Mouse (Mus musculus): ENCODE results near the gene Dlg2. TPM values are rescaled to one million over a fixed set of nuclear protein-coding genes. Genes with fewer than 3 reads are reported as not detected.
"Not testable (repeated sequence)": the region's sequence is repeated elsewhere in the genome, so short reads cannot be mapped to it uniquely, and the experiment has no call there.

Dlg2 gene
- polyA plus RNA-seq, 1 experiment from 2014 or later, result 8.1 TPM

DNA sequence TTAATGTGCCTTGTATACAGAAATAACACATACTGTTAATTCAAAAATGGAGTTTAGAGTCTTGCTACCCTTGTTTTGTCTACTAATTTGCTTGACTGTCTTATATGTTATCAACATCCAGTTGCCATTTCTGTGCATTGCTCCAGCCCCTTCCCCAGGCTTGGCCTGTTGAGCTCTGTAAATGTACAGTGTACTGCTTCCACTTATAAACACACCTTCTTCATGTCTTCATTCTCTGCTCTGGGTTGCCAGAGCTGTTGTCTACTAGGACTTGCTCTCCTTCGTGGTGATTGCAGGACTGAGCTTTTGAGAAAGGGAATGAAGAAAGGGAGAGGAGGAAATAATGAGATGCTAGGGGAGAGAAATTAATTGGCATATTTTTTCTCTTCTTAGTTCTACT is 227.5 kb downstream of the Dlg2 start:
- Histone ChIP-seq H3K27me3 (replicated peaks) (no peaks in the 10 kb centered on the region), H3K4me1 (no peaks in the 10 kb centered on the region), H3K4me2 (replicated peaks) (no peak overlapping the region), H3K36me3 (no peaks in the 10 kb centered on the region), H3K27ac (no peak overlapping the region), H3K9ac (no peak overlapping the region), H3K4me3 (no peak overlapping the region), H3K9me3 (no peaks in the 10 kb centered on the region)
- WGBS, result 81% methylated on average over 1 of the region's 1 CpGs
- ATAC-seq (ENCODE audit: low FRiP score, low read depth), result no peak

DNA sequence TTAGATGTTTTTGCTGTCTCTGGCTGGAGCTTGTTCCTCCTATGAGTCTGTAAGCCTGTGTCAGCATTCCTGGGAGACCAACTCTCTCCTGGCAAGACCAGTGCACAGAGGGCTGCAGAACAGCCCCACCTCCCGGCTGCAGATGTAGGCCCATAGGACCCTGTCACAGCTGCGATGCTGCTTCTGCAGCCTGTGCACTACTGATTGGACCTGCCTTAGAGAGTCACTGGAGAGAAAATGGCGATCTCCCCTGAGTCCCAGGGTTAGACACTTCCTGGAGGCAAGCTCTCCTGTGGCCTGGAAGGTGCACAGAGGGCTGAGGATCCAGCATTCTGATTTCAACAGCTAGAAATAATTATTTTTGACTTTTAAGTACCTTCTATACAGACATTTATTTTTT is 257.6 kb downstream of the Dlg2 start:
- no peaks in the 10 kb centered on the region for H3K4me1 ChIP-seq
- no peak overlapping the region for H3K4me2 ChIP-seq (replicated peaks)
- H3K9me3 ChIP-seq, result no peaks in the 10 kb centered on the region
- no peak overlapping the region for H3K4me3 ChIP-seq
- no peak for ATAC-seq (ENCODE audit: low FRiP score, low read depth)
- no peak overlapping the region for H3K9ac ChIP-seq
- H3K27me3 ChIP-seq (replicated peaks), result no peaks in the 10 kb centered on the region
- WGBS, result 43% methylated on average over 3 of the region's 3 CpGs
- no peak overlapping the region for H3K27ac ChIP-seq
- no peaks in the 10 kb centered on the region for H3K36me3 ChIP-seq

DNA sequence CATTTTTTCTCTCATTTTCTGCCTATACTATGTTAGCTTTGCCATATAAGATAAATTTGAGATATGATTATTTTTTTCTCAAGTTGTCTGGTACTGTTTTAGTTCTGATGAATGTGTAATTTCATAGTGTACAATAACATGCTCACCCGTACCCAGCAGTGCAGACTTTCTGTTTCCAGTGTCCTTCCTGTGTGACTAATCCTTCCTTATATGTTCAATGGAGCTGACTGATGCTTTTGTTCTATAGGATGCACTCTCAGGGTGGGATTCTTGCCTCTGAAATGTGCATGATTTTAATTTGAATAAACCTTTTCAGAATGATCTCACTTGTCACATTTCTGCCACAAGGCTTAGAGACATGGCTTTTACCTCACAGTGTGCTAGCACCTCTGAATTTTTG is 259.9 kb downstream of the Dlg2 start:
- ATAC-seq (ENCODE audit: low FRiP score, low read depth), result no peak
- no peak overlapping the region for H3K4me3 ChIP-seq
- 21% methylated on average over 1 of the region's 1 CpGs for WGBS
- no peak overlapping the region for H3K27ac ChIP-seq
- no peak overlapping the region for H3K9ac ChIP-seq
- H3K4me1 ChIP-seq, result no peaks in the 10 kb centered on the region
- H3K27me3 ChIP-seq (replicated peaks), result no peaks in the 10 kb centered on the region
- H3K36me3 ChIP-seq, result no peaks in the 10 kb centered on the region
- no peaks in the 10 kb centered on the region for H3K9me3 ChIP-seq
- H3K4me2 ChIP-seq (replicated peaks), result no peak overlapping the region

DNA sequence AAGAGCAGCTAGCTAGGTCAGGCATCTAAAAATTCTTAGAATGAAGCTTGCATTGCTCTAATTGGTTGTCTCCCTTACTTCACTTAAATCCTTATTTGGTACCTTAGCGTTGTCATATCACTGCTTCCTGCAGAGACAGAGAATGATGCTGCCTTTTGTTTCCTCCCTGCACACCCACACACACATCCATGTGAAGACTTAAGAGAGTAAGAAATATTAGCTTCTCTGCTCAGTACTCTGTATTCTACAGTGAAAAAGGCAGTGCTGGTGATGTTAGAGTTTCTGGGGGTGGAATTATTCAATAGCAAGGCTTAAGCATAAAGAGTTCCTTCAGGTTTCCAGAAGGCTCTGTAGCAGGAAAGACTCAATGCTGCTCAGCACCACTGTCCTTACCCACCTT is 272.2 kb downstream of the Dlg2 start:
- H3K27ac ChIP-seq, result no peak overlapping the region
- ATAC-seq (ENCODE audit: low FRiP score, low read depth), result no peak
- 83% methylated on average over 1 of the region's 1 CpGs for WGBS

DNA sequence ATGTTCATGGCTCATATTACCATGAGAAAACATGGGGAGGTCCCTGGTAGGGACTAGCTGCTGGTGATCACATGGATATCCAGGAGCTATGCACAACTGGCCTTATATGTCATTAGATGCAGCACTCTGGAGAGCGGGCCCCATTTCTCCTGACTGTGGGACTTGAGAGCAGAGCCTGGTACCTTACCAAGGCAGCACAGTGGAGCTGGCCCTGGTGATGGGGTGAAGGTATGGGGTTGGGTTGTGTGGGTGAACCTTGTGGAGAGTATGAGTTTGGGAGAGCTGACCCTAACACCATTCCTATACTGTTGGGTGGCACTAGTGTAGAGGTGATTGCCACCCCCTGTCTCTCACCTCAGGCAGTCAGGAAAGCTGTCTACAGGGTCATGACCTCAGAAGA is 311.5 kb downstream of the Dlg2 start:
- H3K36me3 ChIP-seq, result no peaks in the 10 kb centered on the region
- H3K9me3 ChIP-seq, result no peaks in the 10 kb centered on the region
- 97% methylated on average over 1 of the region's 1 CpGs for WGBS
- H3K9ac ChIP-seq, result no peak overlapping the region
- H3K4me2 ChIP-seq (replicated peaks), result no peak overlapping the region
- ATAC-seq (ENCODE audit: low FRiP score, low read depth), result no peak
- H3K27ac ChIP-seq, result no peak overlapping the region
- H3K27me3 ChIP-seq (replicated peaks), result no peaks in the 10 kb centered on the region
- no peak overlapping the region for H3K4me3 ChIP-seq
- H3K4me1 ChIP-seq, result no peaks in the 10 kb centered on the region

More for the DNA sequence above, 272.2 kb downstream of the Dlg2 start:
- no peak overlapping the region for H3K4me2 ChIP-seq (replicated peaks)
- no peak overlapping the region for H3K4me3 ChIP-seq
- H3K4me1 ChIP-seq, result no peaks in the 10 kb centered on the region
- no peaks in the 10 kb centered on the region for H3K9me3 ChIP-seq
- H3K27me3 ChIP-seq (replicated peaks), result no peaks in the 10 kb centered on the region
- H3K9ac ChIP-seq, result no peak overlapping the region
- no peaks in the 10 kb centered on the region for H3K36me3 ChIP-seq

DNA sequence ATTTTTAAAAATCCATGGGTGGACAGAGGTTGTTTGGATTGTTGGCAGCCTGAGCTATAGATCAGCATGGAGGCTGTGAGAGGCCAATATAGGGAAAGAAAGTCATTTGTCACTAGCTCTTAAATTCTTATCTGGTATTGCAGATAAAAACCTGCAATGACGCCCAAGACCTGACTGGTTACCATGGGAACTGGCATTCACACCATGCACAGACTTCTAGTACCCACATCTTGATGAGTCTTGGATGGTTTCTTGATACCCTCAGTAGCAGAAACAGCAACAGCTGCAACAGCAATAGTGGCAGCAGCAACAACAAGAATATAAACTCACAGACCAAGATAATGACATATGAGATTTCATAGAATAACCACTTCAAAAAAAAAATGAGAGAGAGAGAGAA is 315.1 kb downstream of the Dlg2 start:
- H3K9ac ChIP-seq, result no peak overlapping the region
- no peaks in the 10 kb centered on the region for H3K36me3 ChIP-seq
- WGBS, result 57% methylated on average over 1 of the region's 1 CpGs
- H3K4me3 ChIP-seq, result no peak overlapping the region
- no peak for ATAC-seq (ENCODE audit: low FRiP score, low read depth)
- H3K27me3 ChIP-seq (replicated peaks), result no peaks in the 10 kb centered on the region
- no peaks in the 10 kb centered on the region for H3K4me1 ChIP-seq
- H3K27ac ChIP-seq, result no peak overlapping the region
- H3K9me3 ChIP-seq, result no peaks in the 10 kb centered on the region
- no peak overlapping the region for H3K4me2 ChIP-seq (replicated peaks)

DNA sequence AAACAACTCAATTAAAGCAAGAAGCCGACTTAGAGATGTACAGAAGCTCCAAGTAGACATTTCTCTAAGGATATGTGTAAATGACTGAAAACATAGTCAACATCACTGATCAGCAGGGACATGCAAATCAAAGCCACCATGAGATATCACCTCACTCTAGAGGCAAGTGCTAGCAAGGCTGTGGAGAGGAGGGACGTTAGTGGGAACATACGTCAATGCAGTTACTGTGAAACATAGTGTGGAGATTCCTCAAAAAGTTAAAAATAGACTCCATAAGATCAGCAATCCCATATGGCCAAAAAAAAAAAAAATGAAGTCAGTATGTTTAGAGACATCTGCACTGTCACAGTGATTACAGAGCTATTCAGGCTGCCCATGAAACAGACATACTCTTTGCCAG is 349.2 kb downstream of the Dlg2 start:
- no peaks in the 10 kb centered on the region for H3K36me3 ChIP-seq
- no peak overlapping the region for H3K9ac ChIP-seq
- no peak overlapping the region for H3K27ac ChIP-seq
- no peaks in the 10 kb centered on the region for H3K27me3 ChIP-seq (replicated peaks)
- H3K4me3 ChIP-seq, result no peak overlapping the region
- H3K4me1 ChIP-seq, result no peaks in the 10 kb centered on the region
- no peak overlapping the region for H3K4me2 ChIP-seq (replicated peaks)
- WGBS, result 89% methylated on average over 3 of the region's 3 CpGs
- H3K9me3 ChIP-seq, result no peaks in the 10 kb centered on the region
- ATAC-seq (ENCODE audit: low FRiP score, low read depth), result no peak

DNA sequence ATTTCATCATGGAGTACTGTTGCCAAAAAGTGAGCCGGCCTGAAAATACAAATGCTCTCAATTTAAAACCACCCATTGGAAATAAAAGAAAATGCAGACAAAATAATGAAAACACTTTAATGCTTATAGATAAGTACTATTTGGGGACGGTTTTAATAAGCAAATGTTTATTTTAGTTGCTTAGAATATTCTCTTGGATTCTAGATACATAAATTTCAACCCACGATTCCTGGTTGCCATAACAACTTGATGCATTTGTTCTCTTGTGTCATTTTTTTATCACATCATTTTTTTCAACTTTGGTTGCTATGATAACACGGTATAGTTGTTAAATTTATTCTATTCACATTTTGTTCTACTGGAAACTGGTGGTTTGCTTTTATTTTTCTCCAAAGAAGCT is 364.8 kb downstream of the Dlg2 start:
- peaks cover 3% of the 10 kb centered on the region; the same call in 1 of the 2 replicates for H3K4me1 ChIP-seq
- WGBS, result 87% methylated on average over 4 of the region's 4 CpGs
- H3K9me3 ChIP-seq, result no peaks in the 10 kb centered on the region
- H3K9ac ChIP-seq, result no peak overlapping the region
- no peaks in the 10 kb centered on the region for H3K27me3 ChIP-seq (replicated peaks)
- ATAC-seq (ENCODE audit: low FRiP score, low read depth), result no peak
- H3K4me2 ChIP-seq (replicated peaks), result no peak overlapping the region
- H3K27ac ChIP-seq, result no peak overlapping the region
- no peaks in the 10 kb centered on the region for H3K36me3 ChIP-seq
- H3K4me3 ChIP-seq, result no peak overlapping the region

DNA sequence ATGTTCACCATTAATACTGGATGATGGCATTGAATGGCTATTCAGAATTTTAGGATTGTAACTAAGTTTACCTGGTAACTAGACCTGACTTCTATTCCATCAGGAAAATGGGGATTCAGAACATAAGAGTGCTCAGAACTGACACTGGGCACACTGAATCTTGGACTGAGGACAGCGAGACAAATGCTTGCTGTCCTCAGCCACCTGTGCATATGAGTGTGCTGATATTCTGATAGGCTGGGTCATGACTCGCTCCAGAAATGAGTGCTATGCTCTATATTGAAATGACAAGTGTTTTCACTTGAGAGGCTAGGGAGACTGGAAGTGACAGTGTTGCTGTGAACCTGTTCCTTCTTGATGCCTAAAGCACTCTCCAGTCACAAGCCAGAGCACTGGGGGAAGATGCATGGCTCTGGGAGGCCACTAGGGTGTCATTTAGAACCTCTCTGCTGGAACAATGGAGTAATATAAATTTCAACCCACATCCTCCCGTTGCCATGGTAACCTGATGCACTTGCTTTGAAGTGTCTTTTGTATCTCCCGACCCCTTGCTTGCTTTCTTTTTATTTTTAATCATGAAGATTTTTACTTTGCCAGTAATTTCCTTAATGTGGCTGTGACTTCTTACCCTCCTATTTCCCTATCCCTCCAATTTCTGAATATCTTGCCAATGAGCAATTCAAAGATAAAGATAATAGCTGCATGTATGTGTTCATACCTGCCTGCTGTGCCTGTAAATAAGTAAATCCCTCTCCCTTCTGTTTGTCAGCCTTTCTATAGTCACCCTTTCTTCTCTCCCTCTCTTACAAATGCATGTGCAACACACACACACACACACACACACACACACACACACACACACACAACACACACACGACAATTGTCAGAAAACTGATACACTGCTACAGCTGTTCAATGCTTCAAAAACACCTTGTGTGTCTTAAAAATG is 367.1 kb downstream of the Dlg2 start:
- H3K9me3 ChIP-seq, result no peaks in the 10 kb centered on the region
- H3K9ac ChIP-seq, result no peak overlapping the region
- H3K27ac ChIP-seq, result no peak overlapping the region
- peaks cover 3% of the 10 kb centered on the region; the same call in 1 of the 2 replicates for H3K4me1 ChIP-seq
- H3K4me3 ChIP-seq, result no peak overlapping the region
- 35% methylated on average over 5 of the region's 5 CpGs for WGBS
- peak; percentile 92 for ATAC-seq (ENCODE audit: low FRiP score, low read depth)
- no peaks in the 10 kb centered on the region for H3K27me3 ChIP-seq (replicated peaks)
- H3K36me3 ChIP-seq, result no peaks in the 10 kb centered on the region
- H3K4me2 ChIP-seq (replicated peaks), result no peak overlapping the region

DNA sequence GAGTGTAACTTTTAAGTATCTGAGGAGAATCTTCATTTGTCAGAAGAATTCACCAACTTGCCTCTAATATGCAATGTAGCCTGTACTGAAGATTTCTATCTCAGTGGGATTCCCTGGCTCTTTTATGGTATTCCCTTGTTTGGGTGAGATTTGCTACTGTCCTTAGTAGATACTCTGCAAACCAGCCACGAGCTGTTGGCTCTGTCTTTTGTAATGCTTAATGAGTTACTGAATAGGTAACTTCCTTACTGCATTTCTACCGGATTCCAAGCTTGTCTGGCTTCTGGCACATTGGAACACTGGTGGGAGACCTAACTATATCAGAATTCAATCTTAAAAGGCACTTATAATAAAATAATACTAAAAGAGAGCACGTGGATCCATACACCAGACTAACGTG is 400.3 kb downstream of the Dlg2 start:
- WGBS, result 47% methylated on average over 4 of the region's 4 CpGs
- not testable (repeated sequence) for H3K36me3 ChIP-seq; H3K9me3 ChIP-seq; H3K4me2 ChIP-seq (replicated peaks); H3K4me1 ChIP-seq; ATAC-seq (ENCODE audit: low FRiP score, low read depth); H3K27ac ChIP-seq; H3K27me3 ChIP-seq (replicated peaks); H3K9ac ChIP-seq; H3K4me3 ChIP-seq

DNA sequence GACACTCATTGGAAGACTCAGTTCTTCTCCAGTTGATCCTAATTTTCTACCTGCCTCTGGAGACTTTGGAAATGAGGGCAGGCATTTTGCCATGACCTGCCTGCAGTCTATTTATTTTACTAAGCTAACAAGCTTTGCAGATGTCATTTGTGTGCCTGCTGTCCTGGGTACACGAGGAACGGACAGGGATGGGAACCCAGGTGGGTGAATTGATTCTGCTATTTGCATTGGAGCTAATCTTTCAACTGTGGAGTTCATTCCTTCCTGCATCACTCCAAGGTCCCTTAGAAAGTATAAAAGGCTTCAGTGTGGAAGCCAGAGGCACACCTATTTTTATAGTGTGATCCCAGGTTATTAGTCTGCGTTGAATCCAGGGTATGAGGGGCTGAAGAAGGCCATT is 406.3 kb downstream of the Dlg2 start:
- Histone ChIP-seq H3K4me3 (no peak overlapping the region), H3K36me3 (no peaks in the 10 kb centered on the region), H3K27ac (no peak overlapping the region), H3K4me1 (0 out of 2 replicates have a peak, but pooled peaks cover 5% of the 10 kb centered on the region), H3K27me3 (replicated peaks) (no peaks in the 10 kb centered on the region), H3K4me2 (replicated peaks) (no peak overlapping the region), H3K9me3 (no peaks in the 10 kb centered on the region), H3K9ac (no peak overlapping the region)
- 69% methylated on average over 3 of the region's 3 CpGs for WGBS
- ATAC-seq (ENCODE audit: low FRiP score, low read depth), result no peak

DNA sequence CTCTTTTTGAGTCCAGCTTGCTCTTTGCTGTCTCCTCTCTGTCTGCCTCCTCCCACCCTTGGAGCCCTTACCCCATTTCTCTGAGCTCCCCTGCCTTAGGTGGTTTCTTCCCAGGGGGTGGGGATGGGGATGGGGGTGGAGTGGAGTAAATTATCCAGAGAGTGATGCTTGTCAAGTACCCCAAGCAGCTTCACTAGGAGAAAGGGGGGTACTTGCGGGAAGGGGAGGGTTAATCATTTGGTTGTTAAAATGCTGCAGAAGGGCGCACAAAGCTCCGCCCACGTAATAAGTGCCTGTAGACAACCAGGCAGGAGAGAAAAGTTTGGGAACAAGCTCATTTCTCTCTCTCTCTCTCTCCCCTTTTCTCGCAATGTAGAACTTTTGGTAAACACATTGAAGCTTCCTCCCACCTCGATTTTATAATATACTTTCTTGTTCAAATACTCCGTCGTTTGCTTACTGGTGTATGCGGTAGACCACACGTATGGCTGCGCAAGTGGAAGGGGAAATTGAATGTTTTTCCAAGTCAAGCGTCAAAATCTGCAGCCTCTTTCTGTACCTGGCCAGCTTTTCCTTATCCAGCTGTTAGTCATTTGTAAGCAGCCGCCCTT is 410.0 kb downstream of the Dlg2 start:
- Histone ChIP-seq H3K27me3 (replicated peaks) (no peaks in the 10 kb centered on the region), H3K36me3 (no peaks in the 10 kb centered on the region), H3K4me3 (peak overlapping the region; percentile 32), H3K27ac (no peak overlapping the region), H3K4me2 (replicated peaks) (peak overlapping the region; percentile 67), H3K9ac (no peak overlapping the region), H3K9me3 (no peaks in the 10 kb centered on the region), H3K4me1 (0 out of 2 replicates have a peak, but pooled peaks cover 5% of the 10 kb centered on the region)
- ATAC-seq (ENCODE audit: low FRiP score, low read depth), result peak; percentile 60
- under 1% methylated on average over 13 of the region's 13 CpGs for WGBS

All from neural tube, embryonic 12.5 days (tissue).